Mouse (Mus musculus) limb, embryonic 11.5 days (tissue): ENCODE data around the gene Samd3. TPM values are rescaled to one million over a fixed set of nuclear protein-coding genes. Genes with fewer than 3 reads are reported as not detected.

ENCODE experiments used
- polyA plus RNA-seq: library from polyadenylated mRNA; unstranded; fragments of >200 nt; fragmentation: Nextera tagmentation; extraction: Ambion mirVana; gene quantifications from 2 replicates; pipeline ENCODE4 v1.2.1, GENCODE M21; 2014

Samd3 gene
- polyA plus RNA-seq, 1 experiment from 2014 or later = not detected

Other genes with a start within 250 kb of the Samd3 start
- 0.13 and 0.40 TPM in 2 replicates for gene Gm9767, start 151.5 kb upstream of the Samd3 start, polyA plus RNA-seq
- 5.0 and 6.9 TPM in 2 replicates for gene Tmem200a, start 150.7 kb upstream of the Samd3 start, polyA plus RNA-seq
- 37.0 and 44.1 TPM in 2 replicates for gene L3mbtl3, start 146.3 kb downstream of the Samd3 start, polyA plus RNA-seq